Mouse (Mus musculus) limb, embryonic 10.5 days (tissue): Measurements from ENCODE around the gene Cmah. TPM values are rescaled to one million over a fixed set of nuclear protein-coding genes. Genes with fewer than 3 reads are reported as not detected.
A peak's percentile ranks its signal among the peaks of the same experiment; 100 is the strongest.

Source experiments
- DNase-seq: peaks from one replicate; pipeline ENCODE4 v3.0.0-alpha.2; 2017; ENCODE audit warnings: low spot score
- H3K27ac ChIP-seq: fragments of 300-500 bp; sonication (generic); 2 replicates; pipeline ENCODE4 v1.5.1; 2016; ENCODE audit warnings: mild to moderate bottlenecking
- H3K27me3 ChIP-seq: fragments of 300-500 bp; sonication (generic); 2 replicates; pipeline ENCODE4 v1.6.1; 2016; ENCODE audit warnings: low read depth, mild to moderate bottlenecking; ENCODE audit not compliant: poor library complexity, severe bottlenecking
- H3K36me3 ChIP-seq: fragments of 300-500 bp; sonication (generic); 2 replicates; pipeline ENCODE4 v1.6.1; 2016; ENCODE audit warnings: mild to moderate bottlenecking, moderate library complexity
- H3K4me1 ChIP-seq: fragments of 300-500 bp; sonication (generic); 2 replicates; pipeline ENCODE4 v1.6.1; 2016
- H3K4me3 ChIP-seq: fragments of 300-500 bp; sonication (generic); 2 replicates; pipeline ENCODE4 v1.5.1; 2016; ENCODE audit warnings: mild to moderate bottlenecking, moderate library complexity
- H3K9me3 ChIP-seq: fragments of 300-500 bp; sonication (generic); replicated peaks from 2 replicates; pipeline ENCODE4 v1.6.1; 2016; ENCODE audit warnings: mild to moderate bottlenecking
- WGBS: fragments of 180-500 bp; shearing (Covaris S2); methylation state at CpG from one replicate; pipeline ENCODE4 v1.1.7; 2016; 5-methylcytosine and 5-hydroxymethylcytosine counted together
- polyA plus RNA-seq: library from polyadenylated mRNA; unstranded; fragments of >200 nt; fragmentation: Nextera tagmentation; extraction: Ambion mirVana; gene quantifications from 2 replicates; pipeline ENCODE4 v1.2.1, GENCODE M21; 2016

Gene Cmah
- polyA plus RNA-seq, 1 experiment from 2014 or later = 0.35 TPM

GRCm38 (mm10) chr13:24497001-24497400 lies 169.8 kb downstream of the Cmah start:
- DNase-seq = no peak
- Histone ChIP-seq H3K36me3 (no peaks in the 10 kb centered on the region), H3K27me3 (no peaks in the 10 kb centered on the region), H3K4me1 (no peaks in the 10 kb centered on the region), H3K4me3 (no peak overlapping the region), H3K9me3 (no peaks in the 10 kb centered on the region), H3K27ac (no peak overlapping the region)
- 91% methylated on average over 12 of the region's 12 CpGs for WGBS

GRCm38 (mm10) chr13:24498342-24498741 lies 171.1 kb downstream of the Cmah start:
- 85% methylated on average over 6 of the region's 6 CpGs for WGBS
- no peaks in the 10 kb centered on the region for H3K27me3 ChIP-seq
- no peaks in the 10 kb centered on the region for H3K9me3 ChIP-seq
- H3K36me3 ChIP-seq = no peaks in the 10 kb centered on the region
- no peak overlapping the region for H3K4me3 ChIP-seq
- DNase-seq = no peak
- H3K27ac ChIP-seq = no peak overlapping the region
- H3K4me1 ChIP-seq = no peaks in the 10 kb centered on the region

DNA sequence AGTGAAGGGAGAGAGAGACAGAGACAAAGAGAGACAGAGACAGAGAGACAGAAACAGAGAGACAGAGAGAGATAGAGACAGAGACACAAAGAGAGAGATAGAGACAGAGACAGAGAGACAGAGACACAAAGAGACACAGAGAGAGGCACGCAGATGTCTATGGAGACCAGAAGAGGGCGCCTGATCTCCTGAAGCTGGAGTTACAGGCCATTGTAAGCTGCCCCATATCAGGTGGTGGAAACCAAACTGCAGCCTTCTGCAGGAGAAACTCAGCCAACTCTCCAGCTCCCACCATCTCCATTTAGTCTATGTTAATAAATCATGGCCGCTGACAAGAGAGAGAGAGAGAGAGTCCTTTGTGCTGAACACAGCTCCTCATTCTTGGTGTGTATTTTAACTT lies 172.3 kb downstream of the Cmah start:
- 36% methylated on average over 3 of the region's 3 CpGs for WGBS

GRCm38 (mm10) chr13:24501179-24501905 lies 174.1 kb downstream of the Cmah start:
- no peak overlapping the region for H3K4me3 ChIP-seq
- no peak overlapping the region for H3K27ac ChIP-seq
- H3K36me3 ChIP-seq = no peaks in the 10 kb centered on the region
- H3K9me3 ChIP-seq = no peaks in the 10 kb centered on the region
- DNase-seq = no peak
- no peaks in the 10 kb centered on the region; the same call in 1 of the 2 replicates for H3K4me1 ChIP-seq
- no peaks in the 10 kb centered on the region for H3K27me3 ChIP-seq
- WGBS = 83% methylated on average over 25 of the region's 25 CpGs

More for the DNA sequence above, 172.3 kb downstream of the Cmah start:
- Histone ChIP-seq H3K27ac (no peak overlapping the region), H3K27me3 (no peaks in the 10 kb centered on the region), H3K4me3 (no peak overlapping the region), H3K9me3 (no peaks in the 10 kb centered on the region), H3K4me1 (no peaks in the 10 kb centered on the region), H3K36me3 (no peaks in the 10 kb centered on the region)
- no peak for DNase-seq

GRCm38 (mm10) chr13:24501919-24502318 lies 174.7 kb downstream of the Cmah start:
- Histone ChIP-seq H3K36me3 (no peaks in the 10 kb centered on the region), H3K27me3 (no peaks in the 10 kb centered on the region), H3K27ac (no peak overlapping the region), H3K9me3 (no peaks in the 10 kb centered on the region), H3K4me3 (no peak overlapping the region), H3K4me1 (no peaks in the 10 kb centered on the region; the same call in 1 of the 2 replicates)
- WGBS = 92% methylated on average over 3 of the region's 3 CpGs
- no peak for DNase-seq

DNA sequence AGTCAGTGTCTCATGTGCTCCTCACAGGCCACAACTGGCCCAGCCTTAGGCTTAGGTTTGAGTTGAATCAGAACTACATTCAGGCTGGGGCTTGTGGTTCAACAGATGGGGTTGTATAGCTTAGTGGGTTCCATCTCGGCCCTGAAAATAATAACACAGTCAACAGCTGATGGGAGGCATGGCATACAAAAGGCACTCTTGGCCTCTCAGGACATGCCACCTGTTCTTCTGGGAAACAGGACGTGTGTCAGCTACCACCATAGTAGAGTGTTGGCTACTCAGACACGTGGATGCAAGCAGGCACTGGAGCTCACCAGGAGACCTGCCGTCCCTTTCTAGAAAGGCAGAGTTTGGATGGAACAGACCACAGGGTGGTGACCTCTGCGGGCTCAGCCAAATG lies 178.6 kb downstream of the Cmah start:
- H3K4me1 ChIP-seq = no peaks in the 10 kb centered on the region; the same call in 1 of the 2 replicates
- no peak for DNase-seq
- no peak overlapping the region for H3K27ac ChIP-seq
- WGBS = 70% methylated on average over 5 of the region's 5 CpGs
- H3K9me3 ChIP-seq = no peaks in the 10 kb centered on the region
- H3K27me3 ChIP-seq = no peaks in the 10 kb centered on the region
- H3K36me3 ChIP-seq = no peaks in the 10 kb centered on the region
- no peak overlapping the region for H3K4me3 ChIP-seq

DNA sequence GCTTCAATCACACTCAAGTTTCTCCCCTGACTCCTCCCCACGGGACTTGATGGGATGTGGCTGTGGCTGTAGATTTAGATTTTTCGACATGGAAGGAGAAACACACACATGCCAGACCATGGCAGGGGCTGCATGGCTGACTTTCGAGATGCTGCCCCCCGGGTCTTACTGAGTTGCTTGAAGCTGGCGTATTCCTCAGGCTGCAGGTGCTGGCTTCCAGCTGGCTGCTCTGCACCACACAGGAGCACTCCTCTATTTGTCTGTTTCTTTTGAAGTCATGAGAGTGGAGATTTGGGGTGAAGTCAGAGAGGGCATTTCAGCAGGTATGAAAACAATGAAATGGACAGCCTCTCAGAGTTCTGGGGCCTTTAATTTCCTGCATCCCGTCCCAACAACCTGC lies 180.0 kb downstream of the Cmah start:
- Histone ChIP-seq H3K4me1 (no peaks in the 10 kb centered on the region; the same call in 1 of the 2 replicates), H3K27me3 (no peaks in the 10 kb centered on the region), H3K4me3 (no peak overlapping the region), H3K9me3 (no peaks in the 10 kb centered on the region), H3K27ac (0 out of 2 replicates have a peak overlapping the region, but pooled peaks have one; percentile 1), H3K36me3 (no peaks in the 10 kb centered on the region)
- WGBS = 78% methylated on average over 6 of the region's 6 CpGs
- DNase-seq = no peak

DNA sequence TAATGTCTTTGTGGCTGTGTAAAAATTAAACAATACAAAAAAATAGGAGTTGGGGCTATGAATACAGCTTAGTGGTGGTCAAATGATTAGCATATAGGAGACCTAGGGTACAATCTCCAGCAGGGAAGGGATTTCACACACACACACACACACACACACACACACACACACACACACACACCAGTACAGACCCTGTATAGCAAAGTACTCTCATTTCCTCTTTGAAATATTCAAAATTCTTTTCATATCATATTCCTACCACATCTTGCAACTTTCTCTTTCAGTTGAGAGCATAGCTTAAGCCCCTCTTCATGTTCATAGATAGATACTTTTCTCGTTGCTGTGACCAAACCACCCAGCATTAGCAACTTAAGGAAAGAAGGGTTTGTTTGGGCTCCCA lies 181.7 kb downstream of the Cmah start:
- 56% methylated on average over 1 of the region's 1 CpGs for WGBS
- H3K27me3 ChIP-seq = no peaks in the 10 kb centered on the region
- no peaks in the 10 kb centered on the region; the same call in 1 of the 2 replicates for H3K4me1 ChIP-seq
- H3K27ac ChIP-seq = no peak overlapping the region
- no peaks in the 10 kb centered on the region for H3K9me3 ChIP-seq
- DNase-seq = no peak
- no peaks in the 10 kb centered on the region for H3K36me3 ChIP-seq
- no peak overlapping the region for H3K4me3 ChIP-seq

GRCm38 (mm10) chr13:24511367-24511766 lies 184.2 kb downstream of the Cmah start:
- no peaks in the 10 kb centered on the region for H3K36me3 ChIP-seq
- H3K9me3 ChIP-seq = no peaks in the 10 kb centered on the region
- no peak overlapping the region for H3K4me3 ChIP-seq
- no peaks in the 10 kb centered on the region for H3K4me1 ChIP-seq
- no peak overlapping the region for H3K27ac ChIP-seq
- H3K27me3 ChIP-seq = no peaks in the 10 kb centered on the region
- no peak for DNase-seq
- WGBS = 93% methylated on average over 1 of the region's 1 CpGs

- H3K4me3 ChIP-seq = no peak overlapping the region
- no peaks in the 10 kb centered on the region for H3K4me1 ChIP-seq
- no peaks in the 10 kb centered on the region for H3K36me3 ChIP-seq
- DNase-seq = no peak
- H3K27ac ChIP-seq = no peak overlapping the region
- 84% methylated on average over 14 of the region's 14 CpGs for WGBS
- no peaks in the 10 kb centered on the region for H3K9me3 ChIP-seq
- no peaks in the 10 kb centered on the region for H3K27me3 ChIP-seq
Measured at GRCm38 (mm10) chr13:24511932-24512520, 184.8 kb downstream of the Cmah start.

DNA sequence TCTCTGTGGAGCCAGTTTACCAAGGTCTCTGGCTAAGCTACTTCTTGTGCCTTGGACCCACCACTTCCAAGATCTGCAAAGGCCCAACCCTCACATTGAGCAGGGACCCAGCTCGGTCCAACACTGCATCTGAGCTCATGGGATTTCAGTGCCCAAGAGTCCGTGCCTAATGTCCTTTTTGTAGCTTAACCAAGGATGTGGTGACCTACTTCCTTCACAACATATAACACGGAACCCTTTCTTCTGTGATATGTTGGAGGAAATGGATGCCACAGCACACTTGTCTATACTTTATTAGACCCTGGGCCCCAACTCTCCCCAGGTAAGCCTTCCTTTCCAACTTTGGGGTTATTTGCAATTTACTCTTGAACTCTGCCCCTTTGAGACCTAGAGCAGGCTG lies 186.5 kb downstream of the Cmah start:
- no peak for DNase-seq
- H3K4me1 ChIP-seq = no peaks in the 10 kb centered on the region
- H3K4me3 ChIP-seq = no peak overlapping the region
- no peaks in the 10 kb centered on the region for H3K36me3 ChIP-seq
- WGBS = 83% methylated on average over 3 of the region's 3 CpGs
- H3K27ac ChIP-seq = no peak overlapping the region
- H3K9me3 ChIP-seq = no peaks in the 10 kb centered on the region
- H3K27me3 ChIP-seq = no peaks in the 10 kb centered on the region

GRCm38 (mm10) chr13:24515101-24515675 lies 188.0 kb downstream of the Cmah start:
- no peak for DNase-seq
- no peak overlapping the region for H3K4me3 ChIP-seq
- H3K27ac ChIP-seq = no peak overlapping the region
- WGBS = 44% methylated on average over 6 of the region's 6 CpGs
- no peaks in the 10 kb centered on the region for H3K36me3 ChIP-seq
- H3K4me1 ChIP-seq = no peaks in the 10 kb centered on the region
- no peaks in the 10 kb centered on the region for H3K27me3 ChIP-seq
- H3K9me3 ChIP-seq = no peaks in the 10 kb centered on the region

GRCm38 (mm10) chr13:24517757-24518156 lies 190.6 kb downstream of the Cmah start:
- WGBS = 81% methylated on average over 2 of the region's 2 CpGs
- Histone ChIP-seq H3K27ac (no peak overlapping the region), H3K9me3 (no peaks in the 10 kb centered on the region)

More at GRCm38 (mm10) chr13:24517757-24518156, 190.6 kb downstream of the Cmah start:
- H3K27me3 ChIP-seq = no peaks in the 10 kb centered on the region
- H3K4me3 ChIP-seq = no peak overlapping the region
- H3K4me1 ChIP-seq = peaks cover 6% of the 10 kb centered on the region
- no peaks in the 10 kb centered on the region for H3K36me3 ChIP-seq
- no peak for DNase-seq
